In the genomic region with DNA sequence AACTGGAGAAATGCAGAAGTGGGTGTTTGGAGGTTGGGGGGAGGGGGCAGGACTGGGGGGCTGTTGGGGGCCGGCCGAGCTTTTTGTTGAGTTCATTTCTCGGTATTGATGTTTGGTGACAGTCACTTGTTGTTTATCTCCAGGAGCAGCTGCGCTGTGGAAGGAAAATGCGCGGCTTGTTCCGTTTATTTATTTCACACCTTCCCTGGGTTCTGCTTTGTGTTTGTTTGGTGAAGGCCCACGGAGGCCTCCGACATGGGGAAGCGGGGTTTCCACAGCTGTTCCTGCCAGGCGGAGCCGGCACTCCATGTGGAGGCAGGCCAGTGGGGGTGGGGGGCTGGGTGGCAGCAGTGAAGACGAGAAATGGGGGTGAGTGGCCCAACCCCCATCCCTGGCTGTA, we compare ENCODE assay signal across 10 mouse cellular contexts.
DNase-seq lines count a peak whose midpoint lies in the region; ATAC-seq and TF ChIP-seq lines count a peak whose summit lies in the region.
"Had no signal": no experiment of that assay in that cellular context is flagged by ENCODE, and none has a peak within 500 bp of the region (broad histone marks: within the 10 kb centered on the region; RNA-seq: fewer than 3 reads in every experiment).

No protein-coding gene starts in this region.

- H3K9me3 ChIP-seq in midbrain, embryonic 12.5 days: 0 out of 2 replicates have a peak, but pooled peaks cover under 1% of the 10 kb centered on the region
- H3K9me3 ChIP-seq: liver, embryonic 15.5 days had no signal

- peak; percentile 16 to 30 for ATAC-seq in hematopoietic stem cell, adult 5-6 weeks (replicated peaks in 1 of 2; ENCODE audit: insufficient read depth in 1 of 2, low FRiP score in 2 of 2, low TSS enrichment in 1 of 2, low read depth in 1 of 2, poor library complexity in 2 of 2, severe bottlenecking in 2 of 2)
- no peak for ATAC-seq in midbrain, embryonic 12.5 days (ENCODE audit: low FRiP score, low read depth)
- ATAC-seq in CD4-positive, CD25-positive, alpha-beta regulatory T cell, adult 4 months: no peak

- 61% methylated on average over 13 of the region's 13 CpGs for WGBS in midbrain, embryonic 12.5 days

- H3K27ac ChIP-seq in layer of hippocampus, adult 2 months: peak overlapping the region; percentile 57; the same call in 1 of the 2 replicates
- peak overlapping the region; percentile 63 for H3K27ac ChIP-seq in midbrain, embryonic 12.5 days (replicated peaks)
- H3K27ac ChIP-seq: liver, embryonic 15.5 days had no signal

- peaks cover 16% of the 10 kb centered on the region; the same call in 1 of the 2 replicates for H3K36me3 ChIP-seq in midbrain, embryonic 12.5 days

- H3K4me1 ChIP-seq in midbrain, embryonic 12.5 days: peaks cover 45% of the 10 kb centered on the region
- H3K4me1 ChIP-seq: liver, embryonic 15.5 days had no signal

- peak in 1 of 2 experiments; percentile 36 for DNase-seq in layer of hippocampus, adult 2 months (ENCODE audit: low spot score in 2 of 2)
- no peak for DNase-seq in layer of hippocampus, adult 11-12 months (ENCODE audit: low spot score)
- peak; percentile 59 for DNase-seq in brain, adult 2 months (ENCODE audit: low read depth, low spot score)
- no peak for DNase-seq in gastrocnemius, postnatal 4 days (ENCODE audit: low spot score in 2 of 2)
- no peak for DNase-seq in adrenal gland, postnatal 25 days

- H3K4me2 ChIP-seq in midbrain, embryonic 12.5 days (replicated peaks): no peak overlapping the region
- H3K4me2 ChIP-seq: liver, embryonic 15.5 days had no signal

- no peak overlapping the region for H3K9ac ChIP-seq in midbrain, embryonic 12.5 days (replicated peaks)
- H3K9ac ChIP-seq: liver, embryonic 15.5 days had no signal

- no peak for TF ChIP-seq CTCF in layer of hippocampus, adult 2 months (conservative IDR thresholded peaks at IDR 0.05)

- H3K4me3 ChIP-seq in layer of hippocampus, adult 2 months: no peak overlapping the region
- H3K4me3 ChIP-seq in midbrain, embryonic 12.5 days: no peak overlapping the region
- H3K4me3 ChIP-seq: liver, embryonic 15.5 days; myocyte had no signal

- peaks cover 6% of the 10 kb centered on the region; the same call in 1 of the 2 replicates for H3K27me3 ChIP-seq in midbrain, embryonic 12.5 days
- H3K27me3 ChIP-seq: liver, embryonic 15.5 days had no signal

Comparison
In these comparisons a context has a peak if more than half of its experiments do, and no peak if none do; other contexts are left out.
1. ATAC-seq: peak in hematopoietic stem cell, adult 5-6 weeks (2 of 2); none in midbrain, embryonic 12.5 days (single experiment) and CD4-positive, CD25-positive, alpha-beta regulatory T cell, adult 4 months (single experiment).